Mouse (Mus musculus): ENCODE measurements around the gene Cops2. TPM values are rescaled to one million over a fixed set of nuclear protein-coding genes. Genes with fewer than 3 reads are reported as not detected.

The Cops2 gene
- polyA plus RNA-seq, 1 experiment from 2014 or later: 77.2 TPM

- no peak for DNase-seq (ENCODE audit: low spot score)
- no peaks in the 10 kb centered on the region for H3K4me1 ChIP-seq (ENCODE audit: control insufficient read depth, insufficient read depth, low read length)
- H3K27ac ChIP-seq (ENCODE audit: low read depth, low read length): no peak overlapping the region
- WGBS: 52% methylated on average over 1 of the region's 1 CpGs
- no peak overlapping the region for H3K4me2 ChIP-seq (ENCODE audit: low read length)
- no peaks in the 10 kb centered on the region for H3K27me3 ChIP-seq (replicated peaks; ENCODE audit: control insufficient read depth, insufficient read depth, low read length)
- ATAC-seq: no peak
- H3K4me3 ChIP-seq (ENCODE audit: low read depth, low read length): no peak overlapping the region
- H3K9me3 ChIP-seq (replicated peaks; ENCODE audit: control insufficient read depth, low read length): no peaks in the 10 kb centered on the region
- no peaks in the 10 kb centered on the region for H3K36me3 ChIP-seq (ENCODE audit: control insufficient read depth, insufficient read depth, low read length)
- H3K9ac ChIP-seq (ENCODE audit: low read length): no peak overlapping the region
Measured at GRCm38 (mm10) chr2:125805826-125806225, 53.1 kb downstream of the Cops2 start.

DNA sequence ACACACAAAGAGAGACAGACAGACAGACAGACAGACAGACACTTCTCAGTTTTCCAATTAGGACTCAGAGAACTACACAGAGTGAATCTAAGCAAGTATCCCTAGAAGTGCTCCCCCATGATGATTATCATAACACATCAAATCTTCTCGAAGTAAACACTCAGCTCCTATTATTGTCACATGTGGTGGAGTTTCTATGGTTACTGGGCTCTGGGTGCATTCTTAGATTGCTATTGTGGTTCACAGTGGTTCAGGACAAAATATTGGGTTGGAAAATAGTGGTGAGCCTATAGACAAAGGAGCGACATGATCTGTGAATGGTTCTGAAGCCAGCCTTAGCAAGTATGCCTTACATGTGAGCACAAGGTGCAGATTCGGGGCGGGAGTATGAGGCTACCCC, 57.0 kb downstream of the Cops2 start:
- Histone ChIP-seq H3K4me1 (ENCODE audit: control insufficient read depth, insufficient read depth, low read length) (no peaks in the 10 kb centered on the region), H3K9me3 (replicated peaks; ENCODE audit: control insufficient read depth, low read length) (no peaks in the 10 kb centered on the region), H3K9ac (ENCODE audit: low read length) (no peak overlapping the region), H3K27me3 (replicated peaks; ENCODE audit: control insufficient read depth, insufficient read depth, low read length) (no peaks in the 10 kb centered on the region), H3K27ac (ENCODE audit: low read depth, low read length) (no peak overlapping the region), H3K4me2 (ENCODE audit: low read length) (no peak overlapping the region), H3K36me3 (ENCODE audit: control insufficient read depth, insufficient read depth, low read length) (no peaks in the 10 kb centered on the region), H3K4me3 (ENCODE audit: low read depth, low read length) (no peak overlapping the region)
- WGBS: 80% methylated on average over 4 of the region's 4 CpGs
- no peak for DNase-seq (ENCODE audit: low spot score)
- ATAC-seq: no peak

DNA sequence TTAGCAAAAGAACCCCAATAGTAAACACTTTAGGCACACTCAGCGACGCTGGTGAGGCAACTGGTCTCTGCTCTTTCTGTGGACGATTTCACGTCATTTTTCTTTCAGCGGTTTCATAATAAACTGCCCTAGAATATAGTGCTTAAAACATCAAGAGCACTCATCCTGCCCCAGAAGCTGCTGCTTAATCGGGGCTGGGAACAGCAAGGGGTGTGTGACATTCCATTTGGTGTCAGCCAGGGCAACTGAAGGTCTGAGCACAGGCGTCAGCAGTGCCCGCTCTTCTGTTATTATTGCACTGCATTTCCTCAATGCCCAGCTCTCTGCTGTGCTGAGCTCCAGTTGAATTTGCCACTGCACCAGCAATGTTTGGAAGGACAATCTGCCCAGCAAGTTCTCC, 57.9 kb downstream of the Cops2 start:
- Histone ChIP-seq H3K4me2 (ENCODE audit: low read length) (no peak overlapping the region), H3K9ac (ENCODE audit: low read length) (no peak overlapping the region), H3K36me3 (ENCODE audit: control insufficient read depth, insufficient read depth, low read length) (no peaks in the 10 kb centered on the region), H3K4me1 (ENCODE audit: control insufficient read depth, insufficient read depth, low read length) (no peaks in the 10 kb centered on the region), H3K27me3 (replicated peaks; ENCODE audit: control insufficient read depth, insufficient read depth, low read length) (no peaks in the 10 kb centered on the region), H3K9me3 (replicated peaks; ENCODE audit: control insufficient read depth, low read length) (no peaks in the 10 kb centered on the region), H3K4me3 (ENCODE audit: low read depth, low read length) (no peak overlapping the region), H3K27ac (ENCODE audit: low read depth, low read length) (no peak overlapping the region)
- 72% methylated on average over 8 of the region's 8 CpGs for WGBS
- DNase-seq (ENCODE audit: low spot score): no peak
- no peak for ATAC-seq

- Histone ChIP-seq H3K4me3 (ENCODE audit: low read depth, low read length) (no peak overlapping the region), H3K27ac (ENCODE audit: low read depth, low read length) (no peak overlapping the region), H3K9ac (ENCODE audit: low read length) (no peak overlapping the region), H3K4me2 (ENCODE audit: low read length) (no peak overlapping the region), H3K4me1 (ENCODE audit: control insufficient read depth, insufficient read depth, low read length) (no peaks in the 10 kb centered on the region), H3K27me3 (replicated peaks; ENCODE audit: control insufficient read depth, insufficient read depth, low read length) (no peaks in the 10 kb centered on the region), H3K9me3 (replicated peaks; ENCODE audit: control insufficient read depth, low read length) (no peaks in the 10 kb centered on the region), H3K36me3 (ENCODE audit: control insufficient read depth, insufficient read depth, low read length) (no peaks in the 10 kb centered on the region)
- DNase-seq (ENCODE audit: low spot score) (no peak), ATAC-seq (no peak)
- WGBS: 69% methylated on average over 4 of the region's 4 CpGs
Measured at GRCm38 (mm10) chr2:125800428-125800827, 58.5 kb downstream of the Cops2 start.

DNA sequence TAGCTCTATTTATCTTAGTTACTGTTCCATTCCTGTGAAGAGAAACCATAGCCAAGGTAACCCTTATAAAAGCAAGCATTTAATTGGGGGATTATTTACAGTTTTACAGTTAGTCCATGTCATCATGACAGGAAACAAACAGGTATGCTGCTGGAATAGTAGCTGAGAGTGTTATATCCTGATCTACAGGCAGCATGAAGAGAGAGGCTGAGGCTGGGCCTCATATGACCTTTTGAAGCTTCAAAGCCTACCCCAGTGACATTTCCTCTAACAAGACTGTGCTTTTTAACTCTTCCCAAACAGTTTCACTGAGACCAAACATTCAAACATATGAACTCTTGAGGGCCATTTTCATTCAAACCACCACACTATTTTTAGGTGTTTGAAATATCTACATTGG, 61.1 kb downstream of the Cops2 start:
- Histone ChIP-seq H3K4me3 (ENCODE audit: low read depth, low read length) (no peak overlapping the region), H3K9ac (ENCODE audit: low read length) (no peak overlapping the region), H3K9me3 (replicated peaks; ENCODE audit: control insufficient read depth, low read length) (no peaks in the 10 kb centered on the region), H3K4me2 (ENCODE audit: low read length) (no peak overlapping the region), H3K27me3 (replicated peaks; ENCODE audit: control insufficient read depth, insufficient read depth, low read length) (no peaks in the 10 kb centered on the region), H3K36me3 (ENCODE audit: control insufficient read depth, insufficient read depth, low read length) (no peaks in the 10 kb centered on the region), H3K4me1 (ENCODE audit: control insufficient read depth, insufficient read depth, low read length) (no peaks in the 10 kb centered on the region), H3K27ac (ENCODE audit: low read depth, low read length) (no peak overlapping the region)
- ATAC-seq (no peak), DNase-seq (ENCODE audit: low spot score) (no peak)

DNA sequence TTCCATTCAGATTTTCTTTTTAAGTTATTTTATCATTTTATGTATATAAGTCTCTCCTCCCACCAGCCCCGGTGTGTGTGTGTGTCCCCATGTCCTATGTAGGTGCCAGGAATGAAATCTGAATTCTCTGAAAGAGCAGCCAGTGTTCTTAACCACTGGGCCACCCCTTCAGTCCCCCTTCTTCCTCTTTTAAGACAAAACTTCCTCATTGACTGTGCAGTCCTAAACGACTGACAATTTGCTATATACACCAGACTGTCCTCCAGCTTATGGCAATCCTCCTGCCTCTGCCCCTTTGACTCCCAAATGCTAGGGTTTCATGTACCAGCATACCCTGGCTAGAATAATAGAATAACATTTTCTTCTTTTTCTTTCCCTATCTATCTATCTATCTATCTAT, 63.8 kb downstream of the Cops2 start:
- Histone ChIP-seq H3K4me3 (ENCODE audit: low read depth, low read length) (no peak overlapping the region), H3K9me3 (replicated peaks; ENCODE audit: control insufficient read depth, low read length) (no peaks in the 10 kb centered on the region), H3K27ac (ENCODE audit: low read depth, low read length) (no peak overlapping the region), H3K4me2 (ENCODE audit: low read length) (no peak overlapping the region), H3K9ac (ENCODE audit: low read length) (no peak overlapping the region), H3K4me1 (ENCODE audit: control insufficient read depth, insufficient read depth, low read length) (no peaks in the 10 kb centered on the region), H3K36me3 (ENCODE audit: control insufficient read depth, insufficient read depth, low read length) (no peaks in the 10 kb centered on the region), H3K27me3 (replicated peaks; ENCODE audit: control insufficient read depth, insufficient read depth, low read length) (no peaks in the 10 kb centered on the region)
- ATAC-seq (no peak), DNase-seq (ENCODE audit: low spot score) (no peak)
- 69% methylated on average over 2 of the region's 2 CpGs for whole genome bisulfite sequencing

- Histone ChIP-seq H3K9me3 (replicated peaks; ENCODE audit: control insufficient read depth, low read length) (no peaks in the 10 kb centered on the region), H3K4me3 (ENCODE audit: low read depth, low read length) (no peak overlapping the region), H3K27ac (ENCODE audit: low read depth, low read length) (no peak overlapping the region), H3K27me3 (replicated peaks; ENCODE audit: control insufficient read depth, insufficient read depth, low read length) (no peaks in the 10 kb centered on the region), H3K4me2 (ENCODE audit: low read length) (no peak overlapping the region), H3K9ac (ENCODE audit: low read length) (no peak overlapping the region), H3K36me3 (ENCODE audit: control insufficient read depth, insufficient read depth, low read length) (no peaks in the 10 kb centered on the region), H3K4me1 (ENCODE audit: control insufficient read depth, insufficient read depth, low read length) (no peaks in the 10 kb centered on the region)
- WGBS: 87% methylated on average over 2 of the region's 2 CpGs
- ATAC-seq: no peak
- DNase-seq (ENCODE audit: low spot score): no peak
Measured at GRCm38 (mm10) chr2:125794166-125794565, 64.8 kb downstream of the Cops2 start.

DNA sequence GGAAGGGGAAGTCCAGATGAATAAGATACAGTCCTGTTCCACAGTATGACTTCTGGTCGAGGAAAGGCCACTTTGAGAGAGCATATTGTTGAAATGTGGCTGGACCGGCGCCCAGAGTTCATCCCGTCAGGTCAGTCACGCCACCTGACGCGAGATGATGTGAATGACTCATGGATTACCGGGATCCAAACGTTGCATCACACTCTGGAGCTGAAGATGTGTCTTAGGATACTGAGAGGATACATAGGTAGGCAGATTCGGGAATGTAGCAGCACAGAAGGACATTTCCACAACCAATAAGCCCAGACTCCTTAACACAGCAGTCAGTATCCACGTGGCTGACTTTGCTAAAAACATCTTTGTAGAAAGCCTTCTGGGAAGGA, 66.1 kb downstream of the Cops2 start:
- Histone ChIP-seq H3K4me2 (ENCODE audit: low read length) (no peak overlapping the region), H3K4me1 (ENCODE audit: control insufficient read depth, insufficient read depth, low read length) (no peaks in the 10 kb centered on the region)
- 88% methylated on average over 11 of the region's 11 CpGs for WGBS

DNA sequence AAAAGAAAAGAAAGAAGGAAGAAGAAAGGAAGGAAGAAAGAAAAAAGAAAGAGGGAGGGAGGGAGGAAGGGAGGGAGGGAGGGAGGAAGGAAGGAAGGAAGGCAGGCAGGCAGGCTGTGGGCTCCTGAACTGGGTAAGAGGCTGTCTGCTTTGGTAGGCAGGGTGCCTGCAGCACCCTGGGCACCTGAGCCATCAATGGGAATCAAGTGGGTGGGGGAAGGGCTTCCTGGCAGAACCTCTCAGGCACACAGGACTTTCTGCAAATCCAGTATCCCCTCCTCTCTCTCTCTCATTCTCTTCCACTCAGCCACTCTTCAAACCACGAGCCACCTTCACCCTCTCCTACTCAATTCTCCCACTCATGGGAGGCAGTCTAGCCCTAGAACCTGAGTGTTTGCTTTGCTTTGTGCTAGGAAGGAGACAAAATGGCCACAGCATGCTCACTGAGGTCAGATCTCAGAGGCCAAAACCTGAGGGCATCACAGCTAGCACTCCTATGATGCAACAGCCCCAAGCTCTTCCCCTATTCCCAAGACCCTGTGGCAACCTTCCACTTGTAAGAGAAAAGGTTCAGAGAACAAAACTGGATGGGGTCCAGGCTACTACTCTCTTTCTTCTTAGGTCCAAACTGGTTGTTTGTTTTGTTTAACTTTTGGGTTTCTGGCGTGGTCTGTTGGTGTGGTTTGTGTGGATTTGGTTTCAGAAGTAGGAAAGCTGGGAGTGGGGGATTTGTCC, 66.6 kb downstream of the Cops2 start:
- H3K9ac ChIP-seq (ENCODE audit: low read length): no peak overlapping the region
- H3K27me3 ChIP-seq (replicated peaks; ENCODE audit: control insufficient read depth, insufficient read depth, low read length): no peaks in the 10 kb centered on the region
- H3K9me3 ChIP-seq (replicated peaks; ENCODE audit: control insufficient read depth, low read length): no peaks in the 10 kb centered on the region
- no peak overlapping the region for H3K27ac ChIP-seq (ENCODE audit: low read depth, low read length)
- H3K4me3 ChIP-seq (ENCODE audit: low read depth, low read length): no peak overlapping the region
- ATAC-seq: no peak
- no peak for DNase-seq (ENCODE audit: low spot score)
- H3K4me1 ChIP-seq (ENCODE audit: control insufficient read depth, insufficient read depth, low read length): no peaks in the 10 kb centered on the region
- 79% methylated on average over 2 of the region's 2 CpGs for WGBS
- H3K36me3 ChIP-seq (ENCODE audit: control insufficient read depth, insufficient read depth, low read length): no peaks in the 10 kb centered on the region
- H3K4me2 ChIP-seq (ENCODE audit: low read length): no peak overlapping the region

More for the DNA sequence above, 66.1 kb downstream of the Cops2 start:
- H3K9me3 ChIP-seq (replicated peaks; ENCODE audit: control insufficient read depth, low read length): no peaks in the 10 kb centered on the region
- H3K4me3 ChIP-seq (ENCODE audit: low read depth, low read length): no peak overlapping the region
- H3K9ac ChIP-seq (ENCODE audit: low read length): no peak overlapping the region
- no peaks in the 10 kb centered on the region for H3K27me3 ChIP-seq (replicated peaks; ENCODE audit: control insufficient read depth, insufficient read depth, low read length)
- H3K27ac ChIP-seq (ENCODE audit: low read depth, low read length): no peak overlapping the region
- DNase-seq (ENCODE audit: low spot score): no peak
- H3K36me3 ChIP-seq (ENCODE audit: control insufficient read depth, insufficient read depth, low read length): no peaks in the 10 kb centered on the region
- ATAC-seq: no peak
